Mouse (Mus musculus) olfactory bulb, adult 2 months (tissue): ENCODE measurements around the gene Gemin2.

ENCODE experiments used
- CTCF ChIP-seq: fragments of 200-500 bp; IDR thresholded peaks from 2 replicates; pipeline ENCODE4 v1.5.1; 2012; ENCODE audit warnings: low read depth, mild to moderate bottlenecking, low read length, moderate library complexity; ENCODE audit not compliant: insufficient read depth
- POLR2A ChIP-seq: fragments of 200-500 bp; IDR thresholded peaks from 2 replicates; pipeline ENCODE4 v1.6.1; 2012; ENCODE audit warnings: mild to moderate bottlenecking, low read depth, low read length, moderate library complexity; ENCODE audit not compliant: insufficient read depth

- TF ChIP-seq POLR2A (no peak), CTCF (no peak)
Observed at GRCm38 (mm10) chr12:59052470-59052869, 39.3 kb downstream of the Gemin2 start.
